Comparison of ENCODE assay signal across 11 mouse cellular contexts in genomic region chr3:97203880-97204279, GRCm38 (mm10). TPM values are rescaled to one million over a fixed set of nuclear protein-coding genes. Genes with fewer than 3 reads are reported as not detected.
DNase-seq lines count a peak whose midpoint lies in the region; ATAC-seq and TF ChIP-seq lines count a peak whose summit lies in the region.
"Had no signal": no experiment of that assay in that cellular context is flagged by ENCODE, and none has a peak within 500 bp of the region (broad histone marks: within the 10 kb centered on the region; RNA-seq: fewer than 3 reads in every experiment).

No protein-coding gene starts in this region.

- TF ChIP-seq RAD21 in CH12.LX (IDR thresholded peaks at IDR 0.05; ENCODE audit: low read depth, low read length): no peak

- no peaks in the 10 kb centered on the region for H3K79me2 ChIP-seq in CH12.LX (replicated peaks; ENCODE audit: control insufficient read depth, extremely low read depth, insufficient read depth, poor library complexity, severe bottlenecking)

- peaks cover 15% of the 10 kb centered on the region for H3K36me3 ChIP-seq in intestine, embryonic 16.5 days (ENCODE audit: control insufficient read depth, insufficient read depth, low read length)
- peaks cover 19% of the 10 kb centered on the region for H3K36me3 ChIP-seq in intestine, embryonic 15.5 days
- peaks cover 24 to 42% of the 10 kb centered on the region in 2 experiments for H3K36me3 ChIP-seq in CH12.LX (replicated peaks in 1 of 2; ENCODE audit: control insufficient read depth in 1 of 2, insufficient read depth in 1 of 2, low read length in 1 of 2)
- H3K36me3 ChIP-seq in liver, embryonic 16.5 days (ENCODE audit: control insufficient read depth, insufficient read depth): peaks cover 4% of the 10 kb centered on the region; the same call in 1 of the 2 replicates
- H3K36me3 ChIP-seq in hindbrain, embryonic 14.5 days (replicated peaks; ENCODE audit: control insufficient read depth, insufficient read depth): peaks cover 59% of the 10 kb centered on the region
- peaks cover 64% of the 10 kb centered on the region for H3K36me3 ChIP-seq in forebrain, embryonic 13.5 days (ENCODE audit: poor library complexity, severe bottlenecking)
- H3K36me3 ChIP-seq in midbrain, embryonic 10.5 days: peaks cover 63% of the 10 kb centered on the region

- TF ChIP-seq EP300 in CH12.LX (IDR thresholded peaks at IDR 0.05; ENCODE audit: low read length): no peak

- WGBS in intestine, embryonic 16.5 days: 68% methylated on average over 14 of the region's 14 CpGs
- WGBS in intestine, embryonic 15.5 days: 62% methylated on average over 14 of the region's 14 CpGs
- WGBS in liver, embryonic 16.5 days (ENCODE audit: insufficient replicate concordance): 16% methylated on average over 14 of the region's 14 CpGs
- WGBS in hindbrain, embryonic 14.5 days: 80% methylated on average over 14 of the region's 14 CpGs
- WGBS in forebrain, embryonic 13.5 days: 83% methylated on average over 14 of the region's 14 CpGs
- 88% methylated on average over 14 of the region's 14 CpGs for WGBS in midbrain, embryonic 10.5 days

- H3K4me3 ChIP-seq in intestine, embryonic 16.5 days (ENCODE audit: low read length): no peak overlapping the region
- H3K4me3 ChIP-seq in intestine, embryonic 15.5 days (replicated peaks): no peak overlapping the region
- H3K4me3 ChIP-seq in CH12.LX (replicated peaks in 1 of 3; ENCODE audit: low read depth in 2 of 3, low read length in 2 of 3, poor library complexity in 1 of 3): no peak overlapping the region
- no peak overlapping the region for H3K4me3 ChIP-seq in liver, embryonic 16.5 days (ENCODE audit: low read depth, low read length)
- H3K4me3 ChIP-seq in hindbrain, embryonic 14.5 days (replicated peaks; ENCODE audit: low read length): no peak overlapping the region
- no peak overlapping the region for H3K4me3 ChIP-seq in forebrain, embryonic 13.5 days
- no peak overlapping the region for H3K4me3 ChIP-seq in midbrain, embryonic 10.5 days

- H3K27me3 ChIP-seq in intestine, embryonic 16.5 days (replicated peaks; ENCODE audit: control insufficient read depth, insufficient read depth, low read length): no peaks in the 10 kb centered on the region
- H3K27me3 ChIP-seq in intestine, embryonic 15.5 days (replicated peaks): no peaks in the 10 kb centered on the region
- H3K27me3 ChIP-seq in CH12.LX (replicated peaks): no peaks in the 10 kb centered on the region
- H3K27me3 ChIP-seq in liver, embryonic 16.5 days (ENCODE audit: control insufficient read depth, insufficient read depth, low read depth, low read length): no peaks in the 10 kb centered on the region
- no peaks in the 10 kb centered on the region for H3K27me3 ChIP-seq in hindbrain, embryonic 14.5 days (ENCODE audit: control insufficient read depth, insufficient read depth, low read length)
- no peaks in the 10 kb centered on the region for H3K27me3 ChIP-seq in forebrain, embryonic 13.5 days
- H3K27me3 ChIP-seq in midbrain, embryonic 10.5 days (ENCODE audit: low read depth, poor library complexity, severe bottlenecking): no peaks in the 10 kb centered on the region

- H3K4me1 ChIP-seq in intestine, embryonic 16.5 days (ENCODE audit: control insufficient read depth, insufficient read depth, low read length): peaks cover 17% of the 10 kb centered on the region
- H3K4me1 ChIP-seq in intestine, embryonic 15.5 days (replicated peaks): peaks cover 8% of the 10 kb centered on the region; the same call in 1 of the 2 replicates
- H3K4me1 ChIP-seq in CH12.LX (ENCODE audit: control insufficient read depth in 1 of 2, insufficient read depth in 2 of 2): peaks cover 4 to 81% of the 10 kb centered on the region in 2 experiments; a peak in 3 of 4 replicates
- no peaks in the 10 kb centered on the region for H3K4me1 ChIP-seq in liver, embryonic 16.5 days (ENCODE audit: control insufficient read depth, low read depth, low read length)
- H3K4me1 ChIP-seq in hindbrain, embryonic 14.5 days (replicated peaks; ENCODE audit: control insufficient read depth, insufficient read depth, low read length): no peaks in the 10 kb centered on the region
- peaks cover 5% of the 10 kb centered on the region; the same call in 1 of the 2 replicates for H3K4me1 ChIP-seq in forebrain, embryonic 13.5 days
- H3K4me1 ChIP-seq in midbrain, embryonic 10.5 days: peaks cover 22% of the 10 kb centered on the region

- no peak for TF ChIP-seq CTCF in CH12.LX (conservative IDR thresholded peaks at IDR 0.05 in 1 of 2, IDR thresholded peaks at IDR 0.05 in 1 of 2; ENCODE audit: low read depth in 2 of 2, low read length in 2 of 2)

- no peaks in the 10 kb centered on the region for H3K9me3 ChIP-seq in intestine, embryonic 16.5 days (ENCODE audit: control insufficient read depth, low read length)
- no peaks in the 10 kb centered on the region for H3K9me3 ChIP-seq in intestine, embryonic 15.5 days
- H3K9me3 ChIP-seq in CH12.LX (replicated peaks; ENCODE audit: low read length): no peaks in the 10 kb centered on the region
- no peaks in the 10 kb centered on the region for H3K9me3 ChIP-seq in liver, embryonic 16.5 days (replicated peaks; ENCODE audit: control insufficient read depth, low read length)
- no peaks in the 10 kb centered on the region for H3K9me3 ChIP-seq in hindbrain, embryonic 14.5 days (ENCODE audit: control insufficient read depth, low read length)
- H3K9me3 ChIP-seq in forebrain, embryonic 13.5 days (replicated peaks): no peaks in the 10 kb centered on the region
- H3K9me3 ChIP-seq in midbrain, embryonic 10.5 days (replicated peaks): no peaks in the 10 kb centered on the region

- no peak for ATAC-seq in intestine, embryonic 16.5 days
- no peak for ATAC-seq in intestine, embryonic 15.5 days
- ATAC-seq in liver, embryonic 16.5 days (ENCODE audit: low read depth): peak; percentile 21; the same call in 1 of the 2 replicates
- ATAC-seq in hindbrain, embryonic 14.5 days (ENCODE audit: low FRiP score): no peak
- no peak for ATAC-seq in forebrain, embryonic 13.5 days

- 0 out of 2 replicates have a peak overlapping the region, but pooled peaks have one; percentile 24 for H3K9ac ChIP-seq in intestine, embryonic 16.5 days (ENCODE audit: low read depth, low read length)
- no peak overlapping the region for H3K9ac ChIP-seq in intestine, embryonic 15.5 days
- H3K9ac ChIP-seq in CH12.LX (ENCODE audit: insufficient read depth, low read depth): no peak overlapping the region
- no peak overlapping the region for H3K9ac ChIP-seq in liver, embryonic 16.5 days (ENCODE audit: low read depth, low read length)
- no peak overlapping the region for H3K9ac ChIP-seq in hindbrain, embryonic 14.5 days
- no peak overlapping the region for H3K9ac ChIP-seq in forebrain, embryonic 13.5 days

- DNase-seq in CH12.LX (ENCODE audit: extremely low read depth): peak; percentile 65
- peak; percentile 36 for DNase-seq in thymus, postnatal 0 days (ENCODE audit: low spot score)
- DNase-seq in hindbrain, embryonic 14.5 days (ENCODE audit: low spot score): no peak
- DNase-seq in midbrain, embryonic 10.5 days (ENCODE audit: low spot score): no peak
- DNase-seq: gastrocnemius, postnatal 36 days; kidney, adult 11 months; lung, adult 2 months had no signal

- H3K27ac ChIP-seq in intestine, embryonic 16.5 days (ENCODE audit: low read length): no peak overlapping the region
- no peak overlapping the region for H3K27ac ChIP-seq in intestine, embryonic 15.5 days
- no peak overlapping the region for H3K27ac ChIP-seq in CH12.LX (ENCODE audit: insufficient read depth, low read depth)
- no peak overlapping the region for H3K27ac ChIP-seq in liver, embryonic 16.5 days (ENCODE audit: low read length)
- no peak overlapping the region for H3K27ac ChIP-seq in hindbrain, embryonic 14.5 days
- no peak overlapping the region for H3K27ac ChIP-seq in forebrain, embryonic 13.5 days
- no peak overlapping the region for H3K27ac ChIP-seq in midbrain, embryonic 10.5 days (replicated peaks)

- no peak for TF ChIP-seq POLR2A in CH12.LX (IDR thresholded peaks at IDR 0.05; ENCODE audit: low read depth, low read length)

- in situ Hi-C loops in CH12.LX (cut with MboI; ENCODE audit: low pct_ligation_motif_present, low pct_unique_long_range_greater_than_20kb, low sequenced_read_pairs): loop anchor here (5.0 kb wide), 1 partner anchor 128 kb away; no protein-coding TSS in a partner anchor

- no peak overlapping the region for H3K4me2 ChIP-seq in intestine, embryonic 16.5 days (ENCODE audit: low read depth, low read length)
- H3K4me2 ChIP-seq in intestine, embryonic 15.5 days (replicated peaks): no peak overlapping the region
- H3K4me2 ChIP-seq in CH12.LX (ENCODE audit: insufficient read depth, low read depth, poor library complexity, severe bottlenecking): peak overlapping the region; percentile 37; the same call in 1 of the 2 replicates
- H3K4me2 ChIP-seq in liver, embryonic 16.5 days (ENCODE audit: low read depth, low read length): no peak overlapping the region
- no peak overlapping the region for H3K4me2 ChIP-seq in hindbrain, embryonic 14.5 days (replicated peaks)
- H3K4me2 ChIP-seq in forebrain, embryonic 13.5 days: no peak overlapping the region

- dilution Hi-C loops in CH12.LX (cut with MboI; ENCODE audit: extremely low pct_ligation_motif_present, extremely low pct_unique_long_range_greater_than_20kb, low sequenced_read_pairs): no loop called here

TF ChIP-seq in CH12.LX, 34 proteins besides CTCF, POLR2A, EP300 and RAD21 (continues in another document):
- TF ChIP-seq E2F4 (IDR thresholded peaks at IDR 0.05; ENCODE audit: insufficient replicate concordance, low read depth, low read length): no peak
- TF ChIP-seq UBTF (IDR thresholded peaks at IDR 0.05; ENCODE audit: low read depth, low read length): no peak
- peak; percentile 90 for TF ChIP-seq BHLHE40 (IDR thresholded peaks at IDR 0.05; ENCODE audit: low read depth, low read length)
- TF ChIP-seq ELF1 (IDR thresholded peaks at IDR 0.05; ENCODE audit: low read depth, low read length): no peak
- peak; percentile 20; the same call in 1 of the 2 replicates for TF ChIP-seq CHD2 (IDR thresholded peaks at IDR 0.05; ENCODE audit: low read length)
- TF ChIP-seq MAZ (IDR thresholded peaks at IDR 0.05; ENCODE audit: low read depth, low read length): no peak
- TF ChIP-seq IRF4 (IDR thresholded peaks at IDR 0.05; ENCODE audit: low read depth, low read length): peak; percentile 48; the same call in 1 of the 2 replicates

RNA-seq across cellular contexts. Expression of gene Acp6, which starts 45.3 kb away (rescaled TPM):
- polyA plus RNA-seq in intestine, embryonic 16.5 days (2015; fragmentation: Nextera tagmentation; extraction: Ambion mirVana): 56.4 and 60.3 TPM in 2 replicates
- 49.7 and 50.1 TPM in 2 replicates for polyA plus RNA-seq in intestine, embryonic 15.5 days (2015; fragmentation: Nextera tagmentation; extraction: Ambion mirVana)
- 7.5 and 12.5 TPM in 2 replicates for total RNA-seq in CH12.LX (2012; rRNA removed)
- total RNA-seq in CH12.LX (2014; rRNA removed): 12.1 and 12.2 TPM in 2 replicates
- polyA plus RNA-seq in CH12.LX (2012; ENCODE audit: insufficient read length, low read depth): 10.3 and 10.8 TPM in 2 replicates
- 20.0 and 20.3 TPM in 2 replicates for polyA plus RNA-seq in liver, embryonic 16.5 days (2015; fragmentation: Nextera tagmentation; extraction: Ambion mirVana)
- 38.1 and 45.3 TPM in 2 replicates for polyA plus RNA-seq in thymus, postnatal 0 days (2015; fragmentation: Nextera tagmentation; extraction: Ambion mirVana)
- 14.1 and 16.6 TPM in 2 replicates for polyA plus RNA-seq in hindbrain, embryonic 14.5 days (2014; fragmentation: Nextera tagmentation; extraction: Ambion mirVana)
- 21.8 and 26.8 TPM in 2 replicates for polyA plus RNA-seq in forebrain, embryonic 13.5 days (2015; fragmentation: Nextera tagmentation; extraction: Ambion mirVana)
- 35.3 and 35.6 TPM in 2 replicates for polyA plus RNA-seq in midbrain, embryonic 10.5 days (2016; fragmentation: Nextera tagmentation; extraction: Ambion mirVana)

Comparison
In these comparisons a context has a peak if more than half of its experiments do, and no peak if none do; other contexts are left out.
1. DNase-seq: peak in CH12.LX (single experiment) and thymus, postnatal 0 days (single experiment); none in hindbrain, embryonic 14.5 days (single experiment) and midbrain, embryonic 10.5 days (single experiment).